Mouse (Mus musculus) hematopoietic multipotent progenitor cell, adult 10-12 weeks (in vitro differentiated cells): Measurements from ENCODE around the gene Htatsf1. TPM values are rescaled to one million over a fixed set of nuclear protein-coding genes. Genes with fewer than 3 reads are reported as not detected.

Experiments used
- polyA plus RNA-seq: library from polyadenylated mRNA; stranded (reverse); fragments of >175 nt; gene quantifications from 2 replicates; pipeline ENCODE4 v1.2.3, GENCODE M21; 2012; ENCODE audit warnings: low replicate concordance

The Htatsf1 gene
- polyA plus RNA-seq: 14.5 and 19.6 TPM in 2 replicates

GRCm38 (mm10) chrX:57053174-57053992 lies at the start of gene Htatsf1:
Gene Htatsf1, plus strand, starts transcription at chrX:57053583.

GRCm38 (mm10) chrX:57042774-57043173 lies 10.6 kb upstream of the Htatsf1 start, which contains the start of gene Brs3:
Gene Brs3, plus strand, starts transcription at chrX:57043074.

GRCm38 (mm10) chrX:57087806-57088205 lies 34.4 kb downstream of the Htatsf1 start, which contains the start of gene Vgll1:
Gene Vgll1, plus strand, starts transcription at chrX:57088106.

Other genes starting within 250 kb of the Htatsf1 start
- gene Map7d3, start 231.3 kb upstream of the Htatsf1 start, polyA plus RNA-seq: 0.17 TPM in 1 of 2 replicates, not detected in the other
- not detected in 2 replicates for gene Adgrg4, start 183.4 kb upstream of the Htatsf1 start, polyA plus RNA-seq
- not detected in 2 replicates for gene Brs3, start 10.5 kb upstream of the Htatsf1 start, polyA plus RNA-seq
- gene Vgll1, start 34.5 kb downstream of the Htatsf1 start, polyA plus RNA-seq: not detected in 2 replicates
- 0.47 and 0.74 TPM in 2 replicates for gene Cd40lg, start 158.6 kb downstream of the Htatsf1 start, polyA plus RNA-seq